Mouse (Mus musculus) olfactory bulb, adult 2 months (tissue): ENCODE data around the gene Rps6ka5.

ENCODE experiments used
- CTCF ChIP-seq: fragments of 200-500 bp; IDR thresholded peaks from 2 replicates; pipeline ENCODE4 v1.5.1; 2012; ENCODE audit warnings: low read depth, mild to moderate bottlenecking, low read length, moderate library complexity; ENCODE audit not compliant: insufficient read depth
- POLR2A ChIP-seq: fragments of 200-500 bp; IDR thresholded peaks from 2 replicates; pipeline ENCODE4 v1.6.1; 2012; ENCODE audit warnings: mild to moderate bottlenecking, low read depth, low read length, moderate library complexity; ENCODE audit not compliant: insufficient read depth

DNA sequence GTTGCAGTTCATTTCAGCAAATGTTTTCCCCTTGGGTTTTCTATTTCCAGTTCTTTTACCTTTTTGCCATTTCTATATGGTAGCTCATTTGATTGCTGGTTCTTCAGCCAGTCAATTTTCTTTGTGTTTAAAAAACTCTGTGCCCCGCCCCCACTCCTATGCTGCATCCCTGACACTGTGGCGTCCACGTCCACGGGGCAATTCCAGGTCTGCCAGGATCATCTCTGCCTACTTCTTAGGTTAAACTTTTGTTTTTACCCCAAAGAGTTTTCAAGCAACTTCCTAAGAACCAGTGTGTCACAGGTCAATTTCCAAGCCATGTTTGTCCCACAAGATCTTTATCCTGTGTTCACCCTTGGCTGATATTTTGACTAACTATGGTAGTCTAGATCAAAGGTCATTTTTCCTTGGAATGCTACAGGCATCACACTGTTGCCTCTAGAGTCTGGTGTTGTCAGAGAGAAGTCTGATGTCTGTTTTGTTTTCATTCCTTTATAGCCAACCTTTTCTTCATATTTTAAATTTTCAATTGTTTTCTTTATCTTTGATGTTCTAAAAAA is 12.3 kb upstream of the Rps6ka5 start:
- no peak for TF ChIP-seq POLR2A
- no peak for TF ChIP-seq CTCF
